Mouse (Mus musculus) midbrain, embryonic 14.5 days (tissue): ENCODE data around the gene Tnfsf10. TPM values are rescaled to one million over a fixed set of nuclear protein-coding genes. Genes with fewer than 3 reads are reported as not detected.
A peak's percentile ranks its signal among the peaks of the same experiment; 100 is the strongest.

Source experiments
- ATAC-seq: fragments of 200-750 bp; cut with Nextera tagmentation; 2 replicates; pipeline ENCODE4 v1.8.0; 2017; ENCODE audit warnings: moderate number of reproducible peaks, moderate library complexity; ENCODE audit not compliant: low FRiP score, low TSS enrichment
- DNase-seq: peaks from one replicate; pipeline ENCODE4 v3.0.0-alpha.2; 2015
- H3K27ac ChIP-seq: fragments of 300-500 bp; sonication (generic); replicated peaks from 2 replicates; pipeline ENCODE4 v1.5.1; 2014; ENCODE audit warnings: mild to moderate bottlenecking, low read depth, low read length, moderate library complexity
- H3K27me3 ChIP-seq: fragments of 300-500 bp; sonication (generic); 2 replicates; pipeline ENCODE4 v1.6.1; 2014; ENCODE audit warnings: low read length, control low read depth, mixed read lengths; ENCODE audit not compliant: control insufficient read depth, insufficient read depth
- H3K36me3 ChIP-seq: fragments of 300-500 bp; sonication (generic); 2 replicates; pipeline ENCODE4 v1.6.1; 2014; ENCODE audit warnings: low read length, control low read depth; ENCODE audit not compliant: control insufficient read depth, insufficient read depth
- H3K4me1 ChIP-seq: fragments of 300-500 bp; sonication (generic); 2 replicates; pipeline ENCODE4 v1.6.1; 2014; ENCODE audit warnings: mild to moderate bottlenecking, antibody characterized with exemption, low read length, control low read depth; ENCODE audit not compliant: control insufficient read depth, insufficient read depth
- H3K4me2 ChIP-seq: fragments of 300-500 bp; sonication (generic); 2 replicates; pipeline ENCODE4 v1.6.1; 2014; ENCODE audit warnings: mild to moderate bottlenecking, low read length, moderate library complexity
- H3K4me3 ChIP-seq: fragments of 300-500 bp; sonication (generic); replicated peaks from 2 replicates; pipeline ENCODE4 v1.5.1; 2014; ENCODE audit warnings: low read depth, low read length
- H3K9ac ChIP-seq: fragments of 300-500 bp; sonication (generic); replicated peaks from 2 replicates; pipeline ENCODE4 v1.6.1; 2014; ENCODE audit warnings: mild to moderate bottlenecking, low read length, moderate library complexity
- H3K9me3 ChIP-seq: fragments of 300-500 bp; sonication (generic); 2 replicates; pipeline ENCODE4 v1.6.1; 2016; ENCODE audit warnings: low read length, control low read depth, mixed read lengths; ENCODE audit not compliant: control insufficient read depth
- WGBS: fragments of 180-500 bp; shearing (Covaris S2); extraction: QIAGEN DNeasy Blood & Tissue Kit; methylation state at CpG from one replicate; pipeline ENCODE4 v1.1.7; 2014; 5-methylcytosine and 5-hydroxymethylcytosine counted together
- polyA plus RNA-seq: library from polyadenylated mRNA; unstranded; fragments of >200 nt; fragmentation: Nextera tagmentation; extraction: Ambion mirVana; gene quantifications from 2 replicates; pipeline ENCODE4 v1.2.1, GENCODE M21; 2014

The Tnfsf10 gene
- polyA plus RNA-seq, 1 experiment from 2014 or later = 0.13 TPM

DNA sequence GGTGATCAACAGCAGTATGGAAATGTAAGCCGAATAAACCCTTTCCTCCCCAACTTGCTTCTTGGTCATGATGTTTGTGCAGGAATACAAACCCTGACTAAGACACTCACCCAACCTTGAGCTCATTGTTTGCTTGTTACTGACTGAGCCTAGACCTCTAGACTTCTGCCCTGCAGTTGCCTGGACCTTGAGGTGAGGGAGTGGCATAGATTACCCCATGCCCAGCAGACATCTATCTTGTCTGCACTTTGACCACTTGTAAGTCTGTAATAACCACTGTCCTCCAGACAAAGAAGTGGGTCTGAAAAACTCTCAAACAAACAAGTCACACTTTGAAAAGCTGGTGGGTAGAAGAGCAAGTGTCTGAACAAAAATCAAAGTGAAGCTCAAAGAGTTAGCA, 2.8 kb downstream of the Tnfsf10 start:
- Histone ChIP-seq H3K9ac (no peak overlapping the region), H3K4me3 (no peak overlapping the region), H3K4me1 (no peaks in the 10 kb centered on the region), H3K36me3 (no peaks in the 10 kb centered on the region), H3K27me3 (no peaks in the 10 kb centered on the region), H3K27ac (no peak overlapping the region), H3K9me3 (no peaks in the 10 kb centered on the region), H3K4me2 (no peak overlapping the region)
- DNase-seq = no peak
- WGBS = 100% methylated on average over 1 of the region's 1 CpGs
- ATAC-seq = no peak

DNA sequence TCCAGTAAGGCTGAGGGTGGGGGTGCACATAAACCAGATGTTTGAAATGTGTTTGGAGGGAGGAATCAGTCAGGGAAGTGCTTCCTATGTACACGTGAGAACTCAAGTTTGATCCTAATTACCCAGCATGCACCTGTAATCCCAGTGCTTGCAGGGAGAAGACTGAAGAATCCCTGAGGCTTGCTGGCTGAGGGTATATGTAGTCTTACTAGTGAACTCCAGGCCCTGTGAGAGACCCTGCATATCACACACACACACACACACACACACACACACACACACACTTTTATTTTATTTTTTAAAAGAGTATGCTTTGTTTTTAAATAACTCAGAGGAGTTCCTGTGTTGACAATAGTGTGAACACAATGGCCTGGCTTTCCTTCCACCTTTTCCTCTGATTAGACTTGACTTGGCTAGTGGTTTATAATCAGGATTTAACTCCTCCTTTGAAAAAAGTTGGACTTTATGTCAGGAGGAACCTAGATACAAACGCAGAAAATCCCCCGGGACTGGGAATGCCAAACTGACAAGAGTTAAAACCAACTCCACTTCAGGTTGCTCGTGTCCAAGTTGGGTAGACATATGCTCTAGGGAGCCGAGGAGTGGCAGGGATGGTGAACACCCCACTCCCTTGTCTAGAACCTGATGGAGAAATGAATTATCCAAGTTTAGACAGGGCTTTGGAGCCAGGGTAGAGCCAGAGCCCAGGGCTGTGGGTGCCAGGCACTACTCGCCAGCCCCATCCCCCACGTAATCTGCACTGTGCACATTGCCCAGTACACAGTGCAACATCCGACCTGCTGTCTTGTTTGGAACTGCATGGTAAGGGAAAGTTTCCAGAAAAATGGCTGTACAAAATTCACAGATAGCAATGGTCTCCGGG, 4.0 kb downstream of the Tnfsf10 start:
- H3K4me3 ChIP-seq = no peak overlapping the region
- H3K36me3 ChIP-seq = no peaks in the 10 kb centered on the region
- H3K9me3 ChIP-seq = no peaks in the 10 kb centered on the region
- ATAC-seq (no peak), DNase-seq (no peak)
- no peaks in the 10 kb centered on the region for H3K4me1 ChIP-seq
- H3K4me2 ChIP-seq = no peak overlapping the region
- 81% methylated on average over 9 of the region's 9 CpGs for WGBS
- no peaks in the 10 kb centered on the region for H3K27me3 ChIP-seq
- H3K9ac ChIP-seq = no peak overlapping the region
- H3K27ac ChIP-seq = no peak overlapping the region

DNA sequence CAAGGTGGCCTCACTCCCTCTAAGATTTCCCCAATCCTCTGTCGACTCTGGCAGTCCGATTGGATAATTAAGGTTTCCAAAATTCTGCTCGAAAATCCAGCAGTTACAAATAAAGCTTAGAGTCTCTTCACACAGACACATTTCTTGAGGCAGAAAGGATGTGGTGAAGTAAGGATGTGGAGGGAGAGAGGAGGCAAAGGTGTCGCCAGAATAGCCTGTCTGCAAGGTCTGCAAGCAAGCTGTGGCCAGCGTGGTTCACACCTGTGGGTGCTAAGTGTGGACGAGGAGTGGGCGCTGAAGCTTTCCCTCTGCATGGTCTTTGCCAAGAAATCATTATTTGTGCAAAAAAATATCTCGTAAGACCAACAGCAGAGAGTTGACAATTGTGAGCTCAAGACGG, 5.8 kb downstream of the Tnfsf10 start:
- no peak overlapping the region for H3K9ac ChIP-seq
- DNase-seq (no peak), ATAC-seq (no peak)
- no peaks in the 10 kb centered on the region for H3K27me3 ChIP-seq
- no peak overlapping the region for H3K27ac ChIP-seq
- 86% methylated on average over 9 of the region's 9 CpGs for WGBS
- H3K4me1 ChIP-seq = no peaks in the 10 kb centered on the region
- H3K36me3 ChIP-seq = no peaks in the 10 kb centered on the region
- H3K9me3 ChIP-seq = no peaks in the 10 kb centered on the region
- no peak overlapping the region for H3K4me2 ChIP-seq
- H3K4me3 ChIP-seq = no peak overlapping the region

GRCm38 (mm10) chr3:27323551-27323950, 6.7 kb downstream of the Tnfsf10 start:
- Histone ChIP-seq H3K4me1 (no peaks in the 10 kb centered on the region), H3K4me3 (no peak overlapping the region), H3K27ac (no peak overlapping the region), H3K9ac (no peak overlapping the region), H3K9me3 (no peaks in the 10 kb centered on the region), H3K36me3 (no peaks in the 10 kb centered on the region), H3K4me2 (no peak overlapping the region), H3K27me3 (no peaks in the 10 kb centered on the region)
- ATAC-seq = no peak
- 81% methylated on average over 5 of the region's 5 CpGs for WGBS
- no peak for DNase-seq

DNA sequence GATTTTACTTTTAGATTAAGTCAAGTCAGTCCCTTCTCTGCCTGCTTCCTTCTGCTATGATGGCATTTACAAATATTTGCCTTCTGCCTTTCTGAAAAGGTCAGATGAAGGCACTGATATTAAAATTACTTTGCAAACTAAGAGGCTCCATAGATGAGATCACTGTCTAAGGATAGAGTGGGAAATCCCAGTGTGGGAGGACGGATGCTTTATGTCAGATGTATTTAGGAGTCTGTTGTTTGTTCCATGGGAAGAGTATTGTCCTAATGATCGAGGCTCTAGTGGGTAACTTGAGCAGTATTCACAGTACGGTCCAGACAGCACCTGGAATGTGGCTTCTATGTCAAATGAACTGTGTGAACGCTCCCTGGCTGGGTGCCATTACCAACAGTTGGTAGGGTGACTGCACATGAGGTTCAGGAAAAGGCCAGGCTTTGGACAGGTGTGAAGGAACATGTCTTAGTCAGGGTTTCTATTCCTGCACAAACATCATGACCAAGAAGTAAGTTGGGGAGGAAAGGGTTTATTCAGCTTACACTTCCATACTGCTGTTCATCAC, 9.9 kb downstream of the Tnfsf10 start:
- ATAC-seq = no peak
- no peak for DNase-seq
- Histone ChIP-seq H3K36me3 (no peaks in the 10 kb centered on the region), H3K4me3 (no peak overlapping the region), H3K4me2 (no peak overlapping the region), H3K27ac (no peak overlapping the region), H3K27me3 (no peaks in the 10 kb centered on the region), H3K4me1 (no peaks in the 10 kb centered on the region), H3K9ac (no peak overlapping the region), H3K9me3 (no peaks in the 10 kb centered on the region)
- 70% methylated on average over 4 of the region's 4 CpGs for WGBS

- WGBS = 91% methylated on average over 5 of the region's 5 CpGs
- no peak overlapping the region for H3K4me2 ChIP-seq
Observed at GRCm38 (mm10) chr3:27330706-27331105, 13.9 kb downstream of the Tnfsf10 start.

DNA sequence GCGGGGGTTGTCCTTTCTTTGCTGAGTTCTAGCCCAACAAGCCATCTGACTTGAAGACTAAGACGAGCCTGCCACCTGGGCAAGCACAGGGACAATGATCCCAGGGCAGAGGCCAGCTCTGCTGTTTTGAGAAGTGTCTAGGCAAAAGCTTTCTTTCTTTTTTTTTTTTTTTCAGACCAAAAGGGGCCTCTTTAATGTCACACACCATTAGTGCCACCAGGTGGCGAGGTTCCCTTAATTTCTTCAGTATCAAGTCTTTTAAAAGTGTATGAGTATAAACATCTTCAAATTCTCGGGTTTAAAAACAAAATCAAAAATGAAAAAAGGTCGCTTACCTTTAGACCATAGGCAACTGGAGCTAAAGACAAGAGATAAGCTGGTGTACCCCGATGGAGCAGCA, 21.6 kb downstream of the Tnfsf10 start:
- Histone ChIP-seq H3K4me3 (no peak overlapping the region), H3K27ac (no peak overlapping the region), H3K4me1 (no peaks in the 10 kb centered on the region), H3K36me3 (no peaks in the 10 kb centered on the region), H3K4me2 (no peak overlapping the region), H3K27me3 (no peaks in the 10 kb centered on the region), H3K9ac (no peak overlapping the region), H3K9me3 (no peaks in the 10 kb centered on the region)
- ATAC-seq (no peak), DNase-seq (peak; percentile 79)
- WGBS = 35% methylated on average over 6 of the region's 6 CpGs

More at GRCm38 (mm10) chr3:27330706-27331105, 13.9 kb downstream of the Tnfsf10 start:
- H3K9ac ChIP-seq = no peak overlapping the region
- H3K27me3 ChIP-seq = no peaks in the 10 kb centered on the region
- H3K4me3 ChIP-seq = no peak overlapping the region
- DNase-seq (no peak), ATAC-seq (no peak)
- H3K9me3 ChIP-seq = no peaks in the 10 kb centered on the region
- H3K36me3 ChIP-seq = no peaks in the 10 kb centered on the region
- no peaks in the 10 kb centered on the region for H3K4me1 ChIP-seq
- no peak overlapping the region for H3K27ac ChIP-seq

- Histone ChIP-seq H3K9ac (no peak overlapping the region), H3K27ac (no peak overlapping the region), H3K27me3 (no peaks in the 10 kb centered on the region), H3K4me1 (no peaks in the 10 kb centered on the region), H3K4me2 (no peak overlapping the region), H3K36me3 (no peaks in the 10 kb centered on the region), H3K4me3 (no peak overlapping the region), H3K9me3 (no peaks in the 10 kb centered on the region)
- ATAC-seq (no peak), DNase-seq (no peak)
- WGBS = 75% methylated on average over 3 of the region's 3 CpGs
Observed at GRCm38 (mm10) chr3:27338887-27339286, 22.1 kb downstream of the Tnfsf10 start.

GRCm38 (mm10) chr3:27340757-27341156, 23.9 kb downstream of the Tnfsf10 start:
- H3K27me3 ChIP-seq = no peaks in the 10 kb centered on the region
- H3K4me3 ChIP-seq = no peak overlapping the region
- no peak overlapping the region for H3K4me2 ChIP-seq
- DNase-seq (no peak), ATAC-seq (no peak)
- no peaks in the 10 kb centered on the region for H3K4me1 ChIP-seq
- H3K27ac ChIP-seq = no peak overlapping the region
- H3K36me3 ChIP-seq = no peaks in the 10 kb centered on the region
- no peaks in the 10 kb centered on the region for H3K9me3 ChIP-seq
- no peak overlapping the region for H3K9ac ChIP-seq
- 93% methylated on average over 5 of the region's 5 CpGs for WGBS
